Mouse (Mus musculus): ENCODE data around the gene Pfn4. TPM values are rescaled to one million over a fixed set of nuclear protein-coding genes. Genes with fewer than 3 reads are reported as not detected.

The Pfn4 gene
- polyA plus RNA-seq, 1 experiment from 2014 or later: 0.96 TPM

- DNase-seq (ENCODE audit: low spot score) (no peak), ATAC-seq (ENCODE audit: low FRiP score, low TSS enrichment) (no peak)
- no peaks in the 10 kb centered on the region for H3K27me3 ChIP-seq (ENCODE audit: control insufficient read depth, insufficient read depth, low read length)
- H3K4me1 ChIP-seq (replicated peaks; ENCODE audit: control insufficient read depth, insufficient read depth): no peaks in the 10 kb centered on the region
- H3K36me3 ChIP-seq (ENCODE audit: control insufficient read depth, insufficient read depth, low read length): no peaks in the 10 kb centered on the region
- WGBS: 57% methylated on average over 1 of the region's 1 CpGs
- no peak overlapping the region for H3K4me3 ChIP-seq (ENCODE audit: low read depth, low read length)
- H3K27ac ChIP-seq (replicated peaks): no peak overlapping the region
- TF ChIP-seq CTCF (IDR thresholded peaks at IDR 0.05; ENCODE audit: low read depth) (no peak), EP300 (optimal IDR thresholded peaks at IDR 0.05) (no peak)
- no peak overlapping the region for H3K9ac ChIP-seq (ENCODE audit: low read length)
- no peaks in the 10 kb centered on the region for H3K9me3 ChIP-seq (ENCODE audit: control insufficient read depth, low read length)
- no peak overlapping the region for H3K4me2 ChIP-seq (replicated peaks; ENCODE audit: low read depth)
Observed at GRCm38 (mm10) chr12:4757060-4757459, 11.8 kb upstream of the Pfn4 start.

DNA sequence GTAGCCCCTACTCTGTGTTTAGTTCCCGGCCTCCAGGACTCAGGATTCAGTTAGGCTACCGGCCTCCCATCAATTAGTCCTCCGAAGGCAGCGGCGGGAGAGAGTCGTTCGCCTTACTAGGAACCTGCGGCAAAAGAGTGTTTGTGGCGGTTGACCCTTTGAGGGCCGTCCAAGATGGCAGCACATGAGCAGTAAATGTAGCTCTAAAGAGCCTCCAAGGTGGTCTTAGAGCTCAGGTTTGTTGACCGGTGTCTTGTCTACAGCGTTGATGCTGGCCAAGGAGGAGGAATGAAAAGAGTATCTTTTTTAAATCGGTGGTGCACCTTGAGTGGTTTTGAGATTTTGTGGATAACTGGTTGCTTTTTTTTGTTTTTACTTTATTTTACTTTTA lies 506 bp downstream of the Pfn4 start:
- Histone ChIP-seq H3K36me3 (ENCODE audit: control insufficient read depth, insufficient read depth, low read length) (no peaks in the 10 kb centered on the region), H3K9me3 (ENCODE audit: control insufficient read depth, low read length) (no peaks in the 10 kb centered on the region), H3K4me3 (ENCODE audit: low read depth, low read length) (peak overlapping the region; percentile 66), H3K4me1 (replicated peaks; ENCODE audit: control insufficient read depth, insufficient read depth) (no peaks in the 10 kb centered on the region), H3K27me3 (ENCODE audit: control insufficient read depth, insufficient read depth, low read length) (no peaks in the 10 kb centered on the region), H3K4me2 (replicated peaks; ENCODE audit: low read depth) (peak overlapping the region; percentile 63), H3K9ac (ENCODE audit: low read length) (peak overlapping the region; percentile 74), H3K27ac (replicated peaks) (peak overlapping the region; percentile 85)
- DNase-seq (ENCODE audit: low spot score) (no peak), ATAC-seq (ENCODE audit: low FRiP score, low TSS enrichment) (no peak; the same call in 1 of the 2 replicates)
- TF ChIP-seq EP300 (optimal IDR thresholded peaks at IDR 0.05) (no peak), CTCF (IDR thresholded peaks at IDR 0.05; ENCODE audit: low read depth) (no peak)
- 18% methylated on average over 13 of the region's 13 CpGs for WGBS

- Histone ChIP-seq H3K4me1 (replicated peaks; ENCODE audit: control insufficient read depth, insufficient read depth) (no peaks in the 10 kb centered on the region), H3K9ac (ENCODE audit: low read length) (no peak overlapping the region), H3K4me2 (replicated peaks; ENCODE audit: low read depth) (no peak overlapping the region), H3K4me3 (ENCODE audit: low read depth, low read length) (no peak overlapping the region), H3K27ac (replicated peaks) (no peak overlapping the region), H3K36me3 (ENCODE audit: control insufficient read depth, insufficient read depth, low read length) (no peaks in the 10 kb centered on the region), H3K27me3 (ENCODE audit: control insufficient read depth, insufficient read depth, low read length) (no peaks in the 10 kb centered on the region), H3K9me3 (ENCODE audit: control insufficient read depth, low read length) (no peaks in the 10 kb centered on the region)
- 91% methylated on average over 8 of the region's 8 CpGs for WGBS
- ATAC-seq (ENCODE audit: low FRiP score, low TSS enrichment) (no peak), DNase-seq (ENCODE audit: low spot score) (no peak)
- TF ChIP-seq CTCF (IDR thresholded peaks at IDR 0.05; ENCODE audit: low read depth): no peak
- no peak for TF ChIP-seq EP300 (optimal IDR thresholded peaks at IDR 0.05)
Observed at GRCm38 (mm10) chr12:4774895-4775587, 6.2 kb downstream of the Pfn4 start.

DNA sequence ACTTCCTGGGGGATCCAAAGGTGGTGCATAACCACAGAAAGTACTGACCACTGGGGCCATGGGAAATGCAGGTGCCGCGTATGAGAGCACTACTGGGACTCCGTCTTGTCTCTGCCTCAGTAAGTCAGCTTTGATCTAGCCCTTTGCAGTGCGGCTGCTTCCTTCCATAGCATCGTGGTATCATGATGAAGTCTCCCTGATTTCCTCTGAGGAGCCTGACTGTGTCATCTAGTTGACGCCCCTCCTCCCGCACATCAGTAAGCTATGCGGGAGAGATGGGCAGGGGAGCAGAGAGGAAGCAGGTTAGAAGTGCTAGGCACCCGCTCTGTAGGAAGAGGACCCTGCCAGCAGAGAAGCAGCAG lies 6.7 kb downstream of the Pfn4 start:
- Histone ChIP-seq H3K27ac (replicated peaks) (no peak overlapping the region), H3K9me3 (ENCODE audit: control insufficient read depth, low read length) (no peaks in the 10 kb centered on the region), H3K9ac (ENCODE audit: low read length) (no peak overlapping the region), H3K4me2 (replicated peaks; ENCODE audit: low read depth) (no peak overlapping the region), H3K4me3 (ENCODE audit: low read depth, low read length) (no peak overlapping the region), H3K4me1 (replicated peaks; ENCODE audit: control insufficient read depth, insufficient read depth) (no peaks in the 10 kb centered on the region), H3K27me3 (ENCODE audit: control insufficient read depth, insufficient read depth, low read length) (no peaks in the 10 kb centered on the region), H3K36me3 (ENCODE audit: control insufficient read depth, insufficient read depth, low read length) (no peaks in the 10 kb centered on the region)
- no peak for DNase-seq (ENCODE audit: low spot score)
- no peak for ATAC-seq (ENCODE audit: low FRiP score, low TSS enrichment)
- 67% methylated on average over 9 of the region's 9 CpGs for WGBS
- TF ChIP-seq EP300 (optimal IDR thresholded peaks at IDR 0.05): no peak
- no peak for TF ChIP-seq CTCF (IDR thresholded peaks at IDR 0.05; ENCODE audit: low read depth)

GRCm38 (mm10) chr12:4777734-4778133 lies 8.9 kb downstream of the Pfn4 start:
- no peak overlapping the region for H3K9ac ChIP-seq (ENCODE audit: low read length)
- H3K4me1 ChIP-seq (replicated peaks; ENCODE audit: control insufficient read depth, insufficient read depth): no peaks in the 10 kb centered on the region
- H3K9me3 ChIP-seq (ENCODE audit: control insufficient read depth, low read length): no peaks in the 10 kb centered on the region
- no peak overlapping the region for H3K4me3 ChIP-seq (ENCODE audit: low read depth, low read length)
- H3K4me2 ChIP-seq (replicated peaks; ENCODE audit: low read depth): no peak overlapping the region
- no peak for TF ChIP-seq EP300 (optimal IDR thresholded peaks at IDR 0.05)
- no peak for TF ChIP-seq CTCF (IDR thresholded peaks at IDR 0.05; ENCODE audit: low read depth)
- H3K27ac ChIP-seq (replicated peaks): no peak overlapping the region
- DNase-seq (ENCODE audit: low spot score): no peak
- H3K27me3 ChIP-seq (ENCODE audit: control insufficient read depth, insufficient read depth, low read length): no peaks in the 10 kb centered on the region
- H3K36me3 ChIP-seq (ENCODE audit: control insufficient read depth, insufficient read depth, low read length): no peaks in the 10 kb centered on the region
- 84% methylated on average over 6 of the region's 6 CpGs for WGBS
- no peak for ATAC-seq (ENCODE audit: low FRiP score, low TSS enrichment)

GRCm38 (mm10) chr12:4780245-4780644 lies 11.4 kb downstream of the Pfn4 start:
- Histone ChIP-seq H3K9ac (ENCODE audit: low read length) (no peak overlapping the region), H3K4me2 (replicated peaks; ENCODE audit: low read depth) (no peak overlapping the region), H3K36me3 (ENCODE audit: control insufficient read depth, insufficient read depth, low read length) (no peaks in the 10 kb centered on the region), H3K4me3 (ENCODE audit: low read depth, low read length) (no peak overlapping the region), H3K9me3 (ENCODE audit: control insufficient read depth, low read length) (no peaks in the 10 kb centered on the region), H3K27me3 (ENCODE audit: control insufficient read depth, insufficient read depth, low read length) (no peaks in the 10 kb centered on the region), H3K4me1 (replicated peaks; ENCODE audit: control insufficient read depth, insufficient read depth) (no peaks in the 10 kb centered on the region), H3K27ac (replicated peaks) (no peak overlapping the region)
- ATAC-seq (ENCODE audit: low FRiP score, low TSS enrichment) (no peak), DNase-seq (ENCODE audit: low spot score) (no peak)
- TF ChIP-seq CTCF (IDR thresholded peaks at IDR 0.05; ENCODE audit: low read depth) (no peak), EP300 (optimal IDR thresholded peaks at IDR 0.05) (no peak)
- 54% methylated on average over 2 of the region's 2 CpGs for whole genome bisulfite sequencing

All from stomach, postnatal 0 days (tissue).